Mouse (Mus musculus) liver, embryonic 14.5 days (tissue): ENCODE results near the gene Aimp2. TPM values are rescaled to one million over a fixed set of nuclear protein-coding genes. Genes with fewer than 3 reads are reported as not detected.
A peak's percentile ranks its signal among the peaks of the same experiment; 100 is the strongest.

Experiments
- ATAC-seq: fragments of 200-750 bp; cut with Nextera tagmentation; 2 replicates; pipeline ENCODE4 v1.8.0; 2017; ENCODE audit warnings: moderate number of reproducible peaks, mild to moderate bottlenecking, moderate library complexity; ENCODE audit not compliant: insufficient read depth
- DNase-seq, 3 experiments: peaks; one replicate each; pipeline ENCODE4 v3.0.0-alpha.2; 2012 to 2013; ENCODE audit warnings: low read depth in 3 of 3, low spot score in 3 of 3
- H3K27ac ChIP-seq: fragments of 300-500 bp; sonication (generic); 2 replicates; pipeline ENCODE4 v1.5.1; 2014; ENCODE audit warnings: moderate library complexity, mild to moderate bottlenecking, control low read depth, inconsistent platforms
- H3K27me3 ChIP-seq: fragments of 300-500 bp; sonication (generic); 2 replicates; pipeline ENCODE4 v1.6.1; 2014; ENCODE audit warnings: mild to moderate bottlenecking, low read length, moderate library complexity; ENCODE audit not compliant: control insufficient read depth, insufficient read depth
- H3K36me3 ChIP-seq: fragments of 300-500 bp; sonication (generic); replicated peaks from 2 replicates; pipeline ENCODE4 v1.6.1; 2014; ENCODE audit warnings: low read depth; ENCODE audit not compliant: control insufficient read depth, insufficient read depth
- H3K4me1 ChIP-seq, 2 experiments: fragments of 200-500 bp in 1 of 2; fragments of 300-500 bp in 1 of 2; sonication (generic) in 1 of 2; replicated peaks; 2 replicates each; pipeline ENCODE4 v1.6.1; 2012 to 2014; ENCODE audit warnings: antibody characterized with exemption in 1 of 2, inconsistent platforms in 1 of 2, low read length in 1 of 2; ENCODE audit not compliant: control insufficient read depth in 2 of 2, insufficient read depth in 2 of 2
- H3K4me2 ChIP-seq: fragments of 300-500 bp; sonication (generic); 2 replicates; pipeline ENCODE4 v1.6.1; 2014; ENCODE audit warnings: low read depth, mild to moderate bottlenecking, control low read depth, moderate library complexity
- H3K4me3 ChIP-seq, 2 experiments: fragments of 200-500 bp in 1 of 2; fragments of 300-500 bp in 1 of 2; sonication (generic) in 1 of 2; 2 replicates each; pipeline ENCODE4 v1.5.1; 2012 to 2014; ENCODE audit warnings: low read depth in 2 of 2, low read length in 2 of 2, mild to moderate bottlenecking in 2 of 2, control low read depth in 1 of 2, inconsistent platforms in 1 of 2, moderate library complexity in 1 of 2; ENCODE audit not compliant: insufficient read depth in 1 of 2
- H3K9ac ChIP-seq: fragments of 300-500 bp; sonication (generic); replicated peaks from 2 replicates; pipeline ENCODE4 v1.6.1; 2014; ENCODE audit warnings: mild to moderate bottlenecking, control low read depth, moderate library complexity
- H3K9me3 ChIP-seq: fragments of 300-500 bp; sonication (generic); 2 replicates; pipeline ENCODE4 v1.6.1; 2016; ENCODE audit warnings: low read length, mixed read lengths; ENCODE audit not compliant: control insufficient read depth
- CTCF ChIP-seq: IDR thresholded peaks from 2 replicates; pipeline ENCODE4 v1.5.1; 2016; ENCODE audit warnings: antibody characterized with exemption, low read depth, control low read depth
- EP300 ChIP-seq: IDR thresholded peaks from 2 replicates; pipeline ENCODE4 v1.6.1; 2016; ENCODE audit warnings: antibody characterized with exemption, low read depth
- WGBS: fragments of 180-500 bp; shearing (Covaris S2); extraction: QIAGEN DNeasy Blood & Tissue Kit; methylation state at CpG from one replicate; pipeline ENCODE4 v1.1.7; 2014; ENCODE audit not compliant: insufficient replicate concordance; 5-methylcytosine and 5-hydroxymethylcytosine counted together
- polyA plus RNA-seq, 2 experiments: library from polyadenylated mRNA; depleted of rRNA in 1 of 2; stranded (reverse) in 1 of 2; unstranded in 1 of 2; fragments of >200 nt; fragmentation: Nextera tagmentation in 1 of 2; extraction: Ambion mirVana in 1 of 2; gene quantifications; 2 replicates each; pipeline versions ENCODE4 v1.2.1 to v1.2.3; 2012 to 2014

Aimp2 gene
- polyA plus RNA-seq, 2 experiments = 44.6 to 45.6 TPM

DNA sequence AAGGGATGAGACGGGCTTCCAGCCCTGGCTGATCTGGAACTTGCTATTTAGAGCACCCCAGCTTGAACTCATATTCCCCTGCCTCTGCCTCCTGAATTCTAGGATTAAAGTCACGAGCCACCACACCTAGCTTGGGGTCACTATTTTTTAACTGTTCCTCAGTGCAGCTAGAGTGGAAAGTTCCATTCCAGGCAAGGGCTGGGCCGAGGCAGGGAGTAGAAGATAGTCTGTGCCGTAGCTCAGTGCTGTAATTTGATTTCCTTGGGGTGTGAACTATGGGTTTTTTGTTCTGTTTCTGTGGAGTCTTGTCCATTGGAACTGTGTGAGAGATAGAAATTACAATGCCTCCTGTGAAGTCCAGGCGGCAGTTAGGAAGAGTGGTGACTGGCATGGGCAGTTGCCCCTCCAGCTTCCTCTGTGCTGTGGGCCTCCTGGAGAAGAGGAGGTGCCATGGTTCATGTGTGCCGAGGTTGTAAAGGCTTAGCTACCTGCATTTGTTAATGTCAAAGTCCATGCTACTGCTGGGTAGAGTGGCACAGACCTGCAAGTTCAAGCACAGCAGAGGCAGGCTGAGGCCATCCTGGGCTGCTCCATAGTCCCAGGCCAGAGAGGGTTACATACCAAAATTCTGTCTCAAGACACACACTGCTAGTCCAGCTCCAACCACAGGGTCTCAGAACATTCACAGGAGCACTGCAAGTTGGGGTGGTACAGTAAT, 22.4 kb upstream of the Aimp2 start:
- no peak overlapping the region for H3K9ac ChIP-seq
- H3K4me2 ChIP-seq = no peak overlapping the region
- ATAC-seq = no peak; the same call in 1 of the 2 replicates
- WGBS = 79% methylated on average over 6 of the region's 6 CpGs
- no peak for DNase-seq
- no peaks in the 10 kb centered on the region for H3K9me3 ChIP-seq
- no peak overlapping the region for H3K4me3 ChIP-seq
- no peak overlapping the region for H3K27ac ChIP-seq
- peaks cover 30% of the 10 kb centered on the region for H3K36me3 ChIP-seq
- TF ChIP-seq CTCF (no peak), EP300 (no peak)
- no peaks in the 10 kb centered on the region for H3K27me3 ChIP-seq
- peaks cover 0 to 3% of the 10 kb centered on the region in 2 experiments; a peak in 1 of 4 replicates for H3K4me1 ChIP-seq

DNA sequence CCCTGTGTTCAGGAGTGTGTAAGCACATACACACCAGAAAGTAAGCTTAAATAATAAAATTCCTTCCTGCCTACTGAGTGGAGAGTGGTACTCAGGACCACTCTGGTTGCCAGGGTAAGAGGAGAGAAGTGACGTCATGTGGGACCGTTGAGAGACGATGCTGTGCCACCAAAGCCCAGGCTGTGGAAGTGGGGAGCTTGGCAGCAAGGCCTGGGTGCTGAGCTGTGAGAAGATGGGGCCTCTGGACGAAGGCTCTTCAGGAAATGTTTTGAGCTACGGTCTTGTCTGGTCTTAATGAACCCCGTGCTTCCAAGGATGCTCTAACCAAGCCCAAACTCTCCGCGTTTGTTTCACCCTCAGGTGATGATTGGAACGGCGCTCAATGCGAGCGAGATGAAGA, 21.0 kb upstream of the Aimp2 start:
- ATAC-seq (no peak), DNase-seq (no peak)
- no peaks in the 10 kb centered on the region for H3K9me3 ChIP-seq
- TF ChIP-seq CTCF (no peak), EP300 (no peak)
- H3K4me1 ChIP-seq = peaks cover 0 to 2% of the 10 kb centered on the region in 2 experiments; a peak in 3 of 4 replicates
- no peak overlapping the region for H3K4me3 ChIP-seq
- no peak overlapping the region for H3K9ac ChIP-seq
- H3K4me2 ChIP-seq = no peak overlapping the region
- no peak overlapping the region for H3K27ac ChIP-seq
- peaks cover 41% of the 10 kb centered on the region for H3K36me3 ChIP-seq
- no peaks in the 10 kb centered on the region for H3K27me3 ChIP-seq
- WGBS = 88% methylated on average over 12 of the region's 12 CpGs

DNA sequence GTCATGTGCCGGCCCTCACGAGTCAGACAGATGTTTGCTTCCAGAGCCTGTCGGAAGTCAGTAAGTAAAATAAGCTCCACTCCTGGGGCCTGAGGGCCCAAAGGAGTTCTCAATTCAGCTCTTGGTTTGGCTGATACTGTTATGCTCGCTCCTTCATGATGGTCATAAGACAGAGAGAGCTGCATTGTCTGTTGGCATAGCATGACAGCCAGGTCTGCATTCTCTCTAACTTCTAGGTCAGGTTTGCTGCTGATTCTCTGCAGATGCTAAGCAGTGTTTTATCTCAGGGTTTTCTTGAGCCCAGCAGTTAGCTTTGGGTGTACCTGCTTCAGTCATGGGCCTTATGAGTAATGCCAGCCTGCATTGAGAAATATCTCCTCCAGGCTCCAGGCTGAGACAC, 19.6 kb upstream of the Aimp2 start:
- peaks cover 13 to 15% of the 10 kb centered on the region in 2 experiments for H3K4me1 ChIP-seq
- no peaks in the 10 kb centered on the region for H3K27me3 ChIP-seq
- DNase-seq = no peak
- TF ChIP-seq CTCF (no peak), EP300 (no peak)
- no peak overlapping the region for H3K4me2 ChIP-seq
- no peak overlapping the region for H3K4me3 ChIP-seq
- H3K36me3 ChIP-seq = peaks cover 46% of the 10 kb centered on the region
- H3K27ac ChIP-seq = no peak overlapping the region
- no peak overlapping the region for H3K9ac ChIP-seq
- WGBS = 81% methylated on average over 4 of the region's 4 CpGs
- H3K9me3 ChIP-seq = no peaks in the 10 kb centered on the region
- no peak for ATAC-seq

DNA sequence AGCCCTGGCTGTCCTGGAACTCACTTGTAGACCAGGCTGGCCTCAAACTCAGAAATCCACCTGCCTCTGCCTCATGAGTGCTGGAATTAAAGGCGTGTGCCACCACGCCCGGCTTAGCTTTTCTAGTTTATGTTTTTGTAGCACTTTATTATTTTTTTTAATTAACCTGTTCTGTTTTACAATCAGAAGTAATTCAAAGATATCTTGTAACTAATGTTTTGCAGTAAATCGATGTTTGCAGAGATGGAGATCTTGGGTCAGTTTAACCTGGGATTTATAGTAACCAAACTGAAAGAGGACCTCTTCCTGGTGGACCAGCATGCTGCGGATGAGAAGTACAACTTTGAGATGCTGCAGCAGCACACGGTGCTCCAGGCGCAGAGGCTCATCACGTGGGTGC, 18.2 kb upstream of the Aimp2 start, which contains the start of gene Gm42421:
TSS of gene Gm42421 (plus strand) at position 301 of the 400 bp plus-strand sequence.
- no peak within 1 kb of the TSS for H3K27ac ChIP-seq
- no peak within 1 kb of the TSS for H3K4me3 ChIP-seq
- no peak for DNase-seq
- WGBS = 87% methylated on average over 8 of the region's 8 CpGs
- no peaks in the 10 kb centered on the region for H3K9me3 ChIP-seq
- no peaks in the 10 kb centered on the region for H3K27me3 ChIP-seq
- no peak for ATAC-seq
- TF ChIP-seq CTCF (no peak), EP300 (no peak)
- peaks cover 54% of the 10 kb centered on the region for H3K36me3 ChIP-seq
- peaks cover 17 to 20% of the 10 kb centered on the region in 2 experiments for H3K4me1 ChIP-seq
- no peak within 1 kb of the TSS for H3K4me2 ChIP-seq
- no peak within 1 kb of the TSS for H3K9ac ChIP-seq

DNA sequence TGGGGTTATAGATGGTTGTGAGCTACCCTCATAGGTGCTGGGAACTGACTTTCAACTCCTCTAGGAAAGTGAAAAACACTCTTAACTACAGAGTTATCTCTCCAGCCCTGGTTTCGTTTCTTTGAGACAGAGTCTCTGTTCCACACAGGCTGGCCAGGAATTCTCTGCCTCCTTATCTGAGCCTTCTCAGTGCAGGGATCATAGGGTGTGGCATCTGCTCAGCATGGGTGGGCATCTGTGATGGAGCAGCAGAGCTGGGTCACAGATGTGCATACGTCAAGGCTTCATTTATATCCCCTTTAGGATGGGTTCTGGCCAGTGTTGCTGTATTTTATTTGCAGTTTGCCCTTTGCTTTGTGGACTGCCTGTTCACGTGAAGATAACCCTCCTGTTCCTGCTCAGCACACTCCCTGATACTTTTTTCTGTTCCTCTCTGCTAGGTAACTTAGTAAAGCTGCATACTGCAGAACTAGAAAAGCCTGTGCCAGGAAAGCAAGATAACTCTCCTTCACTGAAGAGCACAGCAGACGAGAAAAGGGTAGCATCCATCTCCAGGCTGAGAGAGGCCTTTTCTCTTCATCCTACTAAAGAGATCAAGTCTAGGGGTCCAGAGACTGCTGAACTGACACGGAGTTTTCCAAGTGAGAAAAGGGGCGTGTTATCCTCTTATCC, 15.3 kb upstream of the Aimp2 start:
- Histone ChIP-seq H3K4me3 (no peak overlapping the region), H3K27ac (peak overlapping the region; percentile 76), H3K9me3 (no peaks in the 10 kb centered on the region), H3K36me3 (peaks cover 63% of the 10 kb centered on the region), H3K4me1 (peaks cover 17 to 20% of the 10 kb centered on the region in 2 experiments), H3K4me2 (peak overlapping the region; percentile 54), H3K27me3 (no peaks in the 10 kb centered on the region), H3K9ac (peak overlapping the region; percentile 33)
- TF ChIP-seq CTCF = no peak
- TF ChIP-seq EP300 = peak; percentile 77
- 35% methylated on average over 6 of the region's 6 CpGs for WGBS
- DNase-seq = peak; percentile 75 to 78 (median 78)
- peak; percentile 100 for ATAC-seq
